Mouse (Mus musculus) urinary bladder, postnatal 4 days (tissue): ENCODE measurements around the gene Med12l.
"Not testable (repeated sequence)": the region's sequence is repeated elsewhere in the genome, so short reads cannot be mapped to it uniquely, and the experiment has no call there.

Experiments
- DNase-seq, 2 experiments: peaks; one replicate each; pipeline ENCODE4 v3.0.0; 2021 to 2022; ENCODE audit warnings: low spot score in 2 of 2

Med12l gene

DNA sequence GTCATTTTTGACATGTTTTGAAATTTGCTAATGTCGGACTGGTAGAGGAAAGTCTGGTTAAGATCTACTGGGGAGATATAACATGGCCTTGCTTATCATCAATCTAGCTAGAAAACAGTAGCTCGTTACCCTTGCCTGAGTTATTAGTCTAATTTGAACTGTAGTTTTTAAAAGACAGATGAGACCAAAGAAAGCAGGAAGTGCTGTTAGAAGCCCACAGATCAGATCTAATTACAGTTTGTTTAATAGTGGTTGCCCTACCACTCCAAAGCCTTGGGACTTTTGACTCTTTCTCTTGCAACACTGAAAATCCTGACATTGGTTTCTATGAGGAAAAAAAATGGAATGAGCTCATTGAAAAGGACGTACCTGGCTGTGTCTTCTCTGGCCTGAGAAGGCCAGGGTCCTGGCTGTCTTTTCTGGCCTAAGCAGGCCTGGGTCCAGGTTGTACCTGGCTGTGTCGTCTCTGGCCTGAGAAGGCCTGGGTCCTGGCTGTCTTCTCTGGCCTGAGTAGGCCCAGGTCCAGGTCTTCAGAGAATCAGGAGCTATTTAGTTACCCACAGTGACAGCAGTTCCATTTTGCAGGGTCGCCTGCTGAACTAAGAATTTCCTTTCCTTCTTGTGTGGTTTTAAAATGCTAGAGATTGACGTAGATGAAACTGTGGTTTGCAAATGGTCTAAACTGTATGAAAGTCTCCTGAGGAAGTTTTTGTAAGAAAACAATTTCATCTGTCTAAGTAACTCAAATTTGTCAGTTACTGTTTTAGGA is 95.8 kb downstream of the Med12l start, which contains the start of gene Gpr171:
Gpr171 (minus strand) TSS at position 604 of the 769 bp plus-strand sequence.
- no peak for DNase-seq

DNA sequence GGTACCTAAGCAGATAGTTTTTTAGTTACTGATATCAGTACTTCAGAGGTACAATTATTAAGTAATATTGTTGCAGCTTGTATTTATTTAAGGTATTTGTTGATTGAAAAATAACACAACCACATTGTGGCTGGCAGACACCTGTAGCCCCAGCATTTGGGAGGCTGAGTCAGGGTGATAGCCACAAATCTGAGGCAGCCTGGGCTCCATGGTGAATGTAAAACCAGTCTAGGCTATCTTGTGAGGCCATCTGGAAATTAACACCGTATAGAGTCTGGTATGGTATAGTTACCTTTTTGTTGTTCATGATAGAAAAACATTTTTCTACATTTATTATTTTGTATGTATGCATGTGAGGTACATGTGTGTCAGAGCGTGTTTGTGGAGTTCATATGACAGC is 96.5 kb downstream of the Med12l start:
- DNase-seq, result no peak

DNA sequence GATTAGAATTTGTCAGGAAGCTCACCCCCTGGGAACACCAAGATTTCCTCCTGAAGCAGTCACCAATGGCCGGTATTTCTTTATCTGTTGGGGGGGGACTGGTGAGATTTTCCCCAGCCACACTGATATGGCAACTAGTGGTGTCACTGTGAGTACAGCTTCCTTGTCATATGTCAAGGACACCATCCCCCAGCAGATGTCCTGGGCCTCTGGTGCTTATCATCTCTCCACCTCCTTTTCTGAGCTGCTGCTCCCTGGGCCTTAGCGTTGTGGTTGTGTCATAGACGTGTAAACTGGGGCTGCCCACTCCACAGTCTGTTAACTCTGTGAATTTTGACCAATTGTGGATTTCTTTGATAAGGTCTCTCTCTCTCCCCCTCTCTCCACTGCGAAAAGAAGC is 98.8 kb downstream of the Med12l start:
- no peak for DNase-seq

DNA sequence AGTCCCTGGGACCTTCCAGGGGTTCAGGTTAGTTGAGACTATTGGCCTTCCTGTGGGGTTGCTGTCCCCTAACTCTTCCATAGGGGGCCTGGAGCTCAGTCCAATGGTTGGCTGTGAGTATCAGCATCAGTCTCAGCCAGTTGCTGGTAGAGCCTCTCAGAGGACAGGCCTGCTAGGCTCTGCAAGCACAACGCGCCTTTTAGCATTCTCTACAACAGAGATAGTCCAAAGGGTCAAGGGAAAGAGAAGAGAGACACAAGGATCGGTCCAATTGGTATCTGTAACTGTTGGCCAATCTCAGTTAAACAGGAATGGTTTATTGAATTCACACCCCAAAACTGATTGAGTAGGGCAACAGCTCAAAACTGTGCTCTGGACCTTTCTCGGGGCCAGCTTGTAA is 101.8 kb downstream of the Med12l start:
- DNase-seq, result no peak

DNA sequence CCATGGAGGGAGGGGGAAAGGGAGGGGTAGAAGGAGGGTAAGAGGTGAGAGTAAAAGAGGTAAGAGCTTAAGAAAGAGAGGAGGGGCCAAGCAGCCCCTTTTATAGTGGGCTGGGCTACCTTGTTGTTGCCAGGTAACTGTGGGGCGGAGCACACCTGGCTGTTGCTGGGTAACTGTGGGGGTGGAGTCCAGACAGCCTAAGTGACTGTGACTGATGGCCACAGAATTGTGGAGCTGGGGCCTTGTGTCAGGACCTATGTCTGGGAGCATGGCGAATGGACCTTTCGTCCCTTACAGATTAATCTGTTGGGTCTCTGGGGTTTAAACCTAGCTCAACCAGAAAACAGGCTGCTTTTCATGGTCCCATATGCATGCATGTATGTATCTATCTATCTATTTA is 104.2 kb downstream of the Med12l start:
- DNase-seq, result not testable (repeated sequence)

DNA sequence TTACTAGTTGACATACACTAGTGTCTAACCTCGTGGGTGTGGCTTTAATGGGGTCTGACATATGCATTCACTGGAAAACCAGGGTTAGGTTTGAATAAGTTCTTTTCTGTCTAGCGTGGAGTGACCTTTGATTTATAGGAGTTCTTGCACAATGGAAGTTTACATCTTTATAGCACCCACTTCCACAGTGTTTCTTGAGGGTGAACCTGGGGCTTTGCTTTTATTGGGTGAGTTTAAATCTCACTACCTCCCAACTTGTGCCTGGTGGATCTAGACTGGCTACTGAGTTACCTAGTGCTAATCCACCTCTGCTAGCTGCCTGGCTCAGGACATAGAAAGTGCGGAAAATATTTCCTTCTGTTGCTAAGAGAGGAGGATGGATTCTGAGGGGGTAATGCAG is 106.3 kb downstream of the Med12l start:
- DNase-seq, result no peak

DNA sequence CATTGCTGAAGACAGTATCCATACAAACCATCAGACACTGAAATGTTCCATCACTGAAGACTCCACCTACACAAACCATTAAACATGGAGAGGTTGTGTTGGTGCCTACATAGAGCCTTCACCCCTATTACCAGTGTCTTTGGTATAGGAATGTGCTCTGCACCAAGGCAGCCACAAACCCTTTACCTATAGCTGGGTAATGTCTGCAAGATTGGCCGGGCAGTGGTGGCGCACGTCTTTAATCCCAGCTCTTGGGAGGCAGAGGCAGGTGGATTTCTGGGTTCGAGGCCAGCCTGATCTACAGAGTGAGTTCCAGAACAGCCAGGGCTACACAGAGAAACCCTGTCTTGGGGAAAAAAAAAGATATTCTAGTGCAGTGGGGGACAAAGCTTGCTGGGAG is 107.7 kb downstream of the Med12l start:
- not testable (repeated sequence) for DNase-seq

DNA sequence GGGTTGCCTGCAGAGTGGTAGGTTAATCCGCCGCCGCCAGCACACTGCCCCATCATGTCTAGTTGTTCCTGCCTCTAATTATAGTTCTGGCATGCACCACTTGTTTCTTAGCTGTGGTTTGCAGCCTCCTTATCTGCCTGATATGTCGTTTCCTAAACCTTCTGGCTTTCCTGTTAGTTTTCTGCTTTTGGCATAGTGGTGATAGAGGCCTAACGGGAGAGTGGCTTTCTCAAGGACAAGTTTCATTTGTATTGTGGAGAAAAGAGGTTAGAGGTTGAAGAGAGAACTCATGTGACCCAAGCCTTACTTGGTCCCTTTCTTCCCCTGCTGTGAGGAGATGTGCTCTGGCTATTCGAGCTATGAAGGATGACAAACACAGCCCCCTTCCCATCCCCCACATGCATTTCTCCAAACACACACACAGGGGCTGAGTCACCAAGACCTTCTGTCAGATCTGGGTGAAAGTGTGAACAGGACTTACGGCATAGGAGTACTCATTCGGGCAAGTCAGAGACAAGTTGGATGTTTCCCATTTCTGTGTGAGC is 108.4 kb downstream of the Med12l start:
- DNase-seq, result no peak

DNA sequence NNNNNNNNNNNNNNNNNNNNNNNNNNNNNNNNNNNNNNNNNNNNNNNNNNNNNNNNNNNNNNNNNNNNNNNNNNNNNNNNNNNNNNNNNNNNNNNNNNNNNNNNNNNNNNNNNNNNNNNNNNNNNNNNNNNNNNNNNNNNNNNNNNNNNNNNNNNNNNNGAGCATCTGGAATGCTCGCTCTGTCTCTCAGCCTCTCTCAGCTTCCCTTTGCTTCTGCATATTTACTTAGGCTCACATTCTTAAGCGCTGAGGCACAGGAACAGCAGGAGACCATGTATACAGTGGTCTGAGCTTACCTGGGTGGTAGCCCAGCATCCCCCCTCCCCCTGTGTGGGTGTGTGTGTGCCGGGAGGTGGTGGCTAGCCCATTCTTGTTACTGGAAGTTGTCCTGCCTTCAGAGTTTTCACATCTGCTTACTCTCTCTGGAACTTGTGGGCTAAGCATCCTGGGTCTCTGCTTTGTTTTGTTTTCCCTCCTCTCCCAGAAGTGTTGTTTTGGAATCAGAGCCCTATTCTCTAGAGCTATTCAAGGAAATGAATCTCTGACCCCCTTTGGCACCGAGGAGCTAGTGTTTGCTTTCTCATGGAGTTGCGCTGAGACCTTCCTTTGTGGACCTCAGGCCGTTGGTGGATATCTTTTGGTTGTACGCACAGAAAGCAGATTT is 115.6 kb downstream of the Med12l start:
- no peak for DNase-seq

DNA sequence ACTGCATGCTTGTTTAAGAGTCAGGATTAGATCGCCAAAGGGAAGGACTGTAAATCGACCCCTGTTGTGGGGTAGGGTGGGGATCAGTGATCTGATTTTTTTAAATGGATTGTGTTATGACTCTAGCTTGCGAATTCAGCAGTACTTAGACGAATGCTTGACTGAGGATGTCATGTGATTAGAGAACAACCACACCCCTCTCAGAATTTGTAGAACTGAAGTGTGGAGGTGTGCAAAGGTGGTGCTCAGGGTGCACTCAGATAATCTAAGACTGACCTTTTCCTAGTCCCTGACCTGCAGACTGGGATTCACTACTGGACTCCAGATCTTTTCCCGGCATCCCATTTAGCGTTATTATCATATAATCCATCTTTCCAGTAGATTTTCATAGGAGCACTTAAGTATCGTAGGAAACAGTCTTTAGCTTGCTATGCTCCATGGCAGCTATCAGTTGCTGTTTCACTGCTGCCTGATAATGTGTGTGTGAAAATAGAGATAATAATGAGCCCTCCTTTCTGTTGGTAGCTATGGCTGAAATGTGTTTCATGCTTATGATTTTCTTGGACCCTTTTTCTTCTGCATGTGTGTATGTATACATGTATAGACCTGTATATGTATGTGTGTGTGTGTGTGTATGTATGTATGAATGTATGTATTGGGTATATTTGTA is 116.3 kb downstream of the Med12l start:
- no peak for DNase-seq

DNA sequence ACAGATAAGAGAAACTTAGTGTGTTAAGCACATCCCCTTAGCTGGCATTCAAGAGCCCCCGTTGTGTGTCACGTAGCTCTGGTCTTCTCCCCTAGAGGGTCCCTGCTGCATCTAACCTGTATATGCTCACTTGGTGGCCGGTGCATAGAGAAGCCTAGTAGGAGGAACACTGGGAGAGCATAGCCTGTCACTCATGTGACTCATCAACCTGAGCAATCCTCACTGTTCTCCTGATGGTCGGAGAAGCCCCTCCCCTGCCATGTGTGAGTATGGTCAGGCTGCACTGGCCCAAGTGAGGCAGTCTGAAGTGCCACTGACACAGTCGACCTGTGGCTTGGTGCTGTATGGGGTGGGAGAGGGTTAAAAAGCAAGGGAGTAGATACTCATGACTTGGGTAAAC is 119.4 kb downstream of the Med12l start:
- DNase-seq, result no peak

DNA sequence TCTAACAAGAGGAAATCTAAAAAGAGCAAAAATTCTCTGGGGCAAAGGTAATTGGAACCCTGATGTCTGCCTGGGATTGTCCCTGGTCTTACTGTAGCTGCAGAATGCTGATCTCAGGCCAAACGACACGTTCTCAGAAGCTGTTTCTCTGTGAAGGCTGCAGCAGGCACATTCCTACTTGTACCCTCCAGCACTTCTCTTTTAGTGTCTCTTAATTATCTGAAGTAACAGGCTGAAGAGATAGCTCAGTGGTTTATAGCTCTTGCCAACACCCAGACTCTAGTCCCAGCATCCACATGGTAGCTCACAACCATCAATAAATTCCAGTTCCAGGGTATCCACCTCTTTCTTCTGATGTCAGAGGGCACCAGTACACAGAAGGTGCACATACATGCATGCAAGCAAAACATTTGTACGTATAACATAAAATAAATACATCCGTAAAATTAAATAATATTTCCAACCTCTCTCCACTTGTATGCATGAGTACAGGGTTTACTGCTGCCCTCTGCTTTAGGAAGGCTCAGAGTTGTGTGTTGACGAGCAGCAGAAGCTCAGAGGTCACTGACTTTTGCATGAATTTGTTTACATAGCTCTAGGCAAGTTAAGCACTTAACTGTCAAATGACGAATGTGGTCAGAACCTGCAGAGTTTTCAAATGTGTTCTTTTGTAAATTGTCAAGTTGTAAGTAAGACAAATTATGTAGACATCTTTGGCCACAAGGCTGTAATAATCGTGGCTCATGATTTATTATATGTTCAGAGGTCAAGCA is 120.3 kb downstream of the Med12l start:
- no peak for DNase-seq

DNA sequence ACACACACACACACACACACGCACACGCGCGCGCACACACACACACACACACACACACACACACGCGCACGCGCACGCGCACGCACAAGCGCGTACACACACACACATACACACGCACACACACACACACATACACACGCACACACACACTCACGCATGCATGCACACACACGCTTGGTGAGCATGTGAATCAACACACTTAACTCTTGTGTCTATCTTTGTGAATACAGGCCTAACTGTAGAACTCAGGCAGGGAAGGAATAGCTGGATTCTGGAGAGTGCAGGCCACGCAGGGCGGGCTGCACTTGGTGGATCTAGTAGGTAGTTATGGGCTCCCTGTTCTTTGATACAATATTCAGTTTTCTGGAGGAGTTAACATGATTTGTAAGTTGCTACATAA is 123.1 kb downstream of the Med12l start:
- no peak for DNase-seq

DNA sequence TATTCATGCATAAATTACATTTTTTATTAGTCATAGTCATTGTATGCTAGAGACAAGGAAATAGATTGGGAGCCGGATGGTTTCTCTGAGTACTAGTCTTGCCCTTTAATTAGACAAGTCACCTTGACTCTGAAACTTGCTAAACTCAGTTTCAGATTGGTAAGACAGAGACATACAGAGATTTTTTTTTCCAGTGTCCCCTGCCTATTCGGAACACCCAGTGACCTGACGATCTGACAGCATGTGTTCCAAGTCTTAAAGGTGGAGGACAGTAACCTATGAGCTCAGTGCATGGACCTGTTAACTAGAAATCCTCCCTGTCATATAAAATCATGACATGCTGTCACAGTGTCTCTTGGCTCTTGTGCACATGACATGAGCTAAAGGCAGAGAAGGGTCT is 123.9 kb downstream of the Med12l start:
- DNase-seq, result no peak

DNA sequence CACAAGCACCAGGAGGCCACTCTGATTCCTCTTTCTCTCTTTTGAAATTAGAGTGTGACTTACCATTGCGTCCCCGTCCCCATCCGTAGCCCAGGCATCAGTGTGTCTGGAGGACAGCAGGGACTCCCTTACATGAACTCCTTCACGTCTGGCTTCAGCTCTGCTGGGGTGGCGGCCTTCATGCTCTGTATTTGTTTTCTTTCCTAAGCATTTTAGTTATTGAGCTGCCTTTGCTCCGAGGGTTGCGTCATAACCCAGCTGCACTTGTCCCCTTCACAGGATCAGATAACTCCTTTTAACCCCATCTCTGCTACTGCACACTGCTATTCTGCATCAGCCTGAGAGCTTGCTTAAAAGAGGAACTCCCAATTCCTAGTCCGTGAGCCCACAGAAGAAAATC is 124.8 kb downstream of the Med12l start:
- no peak for DNase-seq

DNA sequence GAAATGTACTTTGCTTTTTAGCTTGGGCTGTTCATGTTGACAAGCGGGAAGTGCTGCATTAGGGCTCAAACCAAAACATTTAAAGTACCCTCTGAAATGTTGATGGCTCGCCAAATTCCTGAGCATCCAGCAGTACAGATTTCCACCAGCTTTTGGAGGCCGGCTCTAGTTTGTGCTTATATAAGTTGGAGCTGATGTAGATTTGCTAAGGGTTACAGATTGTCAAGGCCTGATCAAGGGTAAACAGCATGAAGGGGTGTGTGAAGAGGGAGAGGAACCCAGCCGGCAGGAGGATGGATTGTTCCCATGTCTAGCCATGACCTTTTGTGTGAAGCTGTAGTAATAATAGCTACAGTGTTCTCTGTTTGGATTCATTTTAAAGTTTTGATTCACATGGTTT is 125.5 kb downstream of the Med12l start:
- no peak for DNase-seq

DNA sequence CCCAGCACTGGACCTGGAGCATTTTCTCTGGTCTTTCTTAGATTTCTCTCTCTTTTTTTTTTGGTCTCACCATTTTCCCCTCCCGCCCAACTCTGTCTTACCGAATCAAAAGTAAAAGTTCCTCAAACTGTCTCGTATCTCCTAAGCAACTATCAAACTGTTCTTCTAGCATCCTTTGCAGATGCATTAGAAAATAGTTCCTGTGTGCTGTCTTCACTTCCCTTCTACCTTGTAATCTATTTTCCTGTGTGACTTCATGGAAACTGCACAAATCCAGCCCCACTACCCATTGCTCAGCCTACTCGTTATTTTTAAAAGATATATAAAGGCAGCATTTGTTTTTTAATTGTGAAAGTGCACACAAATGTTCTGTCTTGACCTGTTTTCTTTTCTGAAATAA is 126.3 kb downstream of the Med12l start:
- no peak for DNase-seq

DNA sequence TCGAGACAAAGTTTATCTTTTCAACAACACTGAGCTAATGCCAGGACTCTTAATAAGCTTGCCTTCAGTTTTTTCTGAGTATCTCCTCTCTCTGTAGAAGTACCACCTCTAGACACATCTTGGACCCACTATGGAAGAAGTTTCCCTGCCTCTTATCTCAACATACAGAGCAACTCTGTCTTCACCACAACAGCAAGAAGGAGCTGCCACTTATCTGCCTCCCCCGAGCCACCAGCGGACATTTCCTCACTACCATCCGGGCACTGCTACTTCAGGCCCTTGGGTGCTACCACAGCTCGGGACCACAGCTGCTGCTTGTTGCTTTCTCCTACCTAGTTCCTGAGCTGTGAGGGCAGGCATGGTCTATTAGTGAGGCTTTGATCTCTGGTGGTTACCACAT is 127.6 kb downstream of the Med12l start:
- no peak for DNase-seq

DNA sequence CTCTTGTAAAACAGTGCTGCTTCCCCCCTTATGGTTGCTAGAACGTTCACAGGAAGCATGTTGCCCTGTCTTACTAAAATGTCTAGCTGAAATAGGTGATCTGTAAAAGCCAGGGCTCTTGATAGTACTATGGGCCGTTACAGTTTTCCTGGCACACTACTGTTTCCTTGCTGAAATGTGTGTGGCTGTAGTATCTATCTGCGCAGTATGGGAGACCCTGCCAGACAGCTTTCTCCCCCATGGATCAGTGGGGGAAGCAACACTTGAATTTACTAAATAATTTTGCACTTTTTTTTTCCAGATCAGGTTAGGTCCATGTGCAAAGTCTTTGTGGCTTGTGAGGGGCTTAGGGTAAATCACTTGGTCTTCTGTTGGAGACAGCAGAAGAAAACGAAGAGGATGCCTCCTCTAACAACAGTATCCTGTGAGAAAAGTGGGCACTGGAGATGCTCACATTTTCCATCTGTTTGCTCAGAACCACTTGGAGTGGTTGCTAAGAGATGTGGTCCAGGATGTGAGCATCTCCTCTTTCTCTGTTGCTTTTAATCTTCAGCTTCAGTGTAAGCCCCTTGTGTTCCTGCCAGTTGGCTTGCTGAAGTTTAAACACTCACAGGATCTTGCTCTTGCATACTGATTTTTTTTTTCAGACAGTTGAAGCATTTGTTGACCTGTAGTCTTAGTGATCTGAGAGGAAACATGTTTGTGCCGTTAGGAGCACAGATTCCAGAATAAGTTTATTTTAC is 130.5 kb downstream of the Med12l start:
- no peak for DNase-seq

DNA sequence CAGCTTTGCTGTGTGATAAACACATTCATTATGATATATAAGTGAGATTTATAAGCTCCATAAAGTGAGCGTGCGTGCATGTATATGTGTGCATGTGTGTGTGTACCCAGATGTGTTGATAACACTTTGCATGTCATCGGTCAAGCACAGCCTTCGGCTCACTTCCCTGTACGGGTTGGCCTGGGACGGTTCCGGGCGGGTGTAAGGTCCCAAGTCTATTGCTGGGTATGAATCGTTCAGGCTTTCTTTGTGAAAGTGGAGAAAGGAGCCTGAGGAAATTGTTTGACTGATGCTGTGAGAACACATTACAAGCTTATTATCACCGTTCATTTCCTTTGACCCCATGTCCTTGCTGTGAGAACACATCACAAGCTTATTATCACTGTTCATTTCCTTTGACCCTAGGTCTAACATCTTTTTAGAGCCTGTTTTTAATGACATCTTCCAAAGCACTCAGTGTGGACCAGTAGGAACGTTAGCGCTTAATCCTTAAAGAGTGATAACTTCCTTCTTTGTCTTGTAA is 133.4 kb downstream of the Med12l start:
- DNase-seq, result no peak

DNA sequence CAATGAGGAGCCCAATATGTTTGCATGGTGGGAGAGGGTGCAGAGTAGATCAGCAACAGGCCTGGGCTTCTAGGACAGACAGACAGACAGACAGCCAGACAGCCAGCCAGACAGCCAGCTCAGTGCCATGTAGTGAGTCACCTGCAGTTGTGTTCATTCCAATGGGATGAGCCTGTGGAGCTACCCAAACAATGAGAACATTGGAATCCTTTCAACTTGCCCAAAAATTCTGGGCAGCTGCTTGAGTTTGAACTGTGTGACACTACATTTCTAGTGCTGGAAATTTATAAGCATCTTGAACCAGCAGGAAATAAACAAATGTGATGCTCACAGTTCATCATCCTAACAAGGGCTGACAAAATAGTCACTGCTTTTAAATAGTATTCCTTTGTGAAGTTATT is 134.0 kb downstream of the Med12l start:
- DNase-seq, result no peak
